In genomic region chr17:67165876-67166275, GRCm38 (mm10) we compare ENCODE assay signal across 29 mouse cellular contexts.
DNase-seq lines count a peak whose midpoint lies in the region; ATAC-seq lines count a peak whose summit lies in the region.
"Had no signal": no experiment of that assay in that cellular context is flagged by ENCODE, and none has a peak within 500 bp of the region (broad histone marks: within the 10 kb centered on the region; RNA-seq: fewer than 3 reads in every experiment).

No protein-coding gene starts in this region.

- 63% methylated on average over 2 of the region's 2 CpGs for WGBS in lung, embryonic 16.5 days

- H3K4me1 ChIP-seq in lung, embryonic 16.5 days (replicated peaks; ENCODE audit: control insufficient read depth, insufficient read depth, low read length), result peaks cover 3% of the 10 kb centered on the region; the same call in 1 of the 2 replicates
- H3K4me1 ChIP-seq: embryonic facial prominence, embryonic 12.5 days; forebrain, embryonic 15.5 days; hindbrain, embryonic 12.5 days; liver, embryonic 13.5 days; megakaryocyte, embryonic 14.5 days; midbrain, embryonic 13.5 days had no signal

- H3K27me3 ChIP-seq in lung, embryonic 16.5 days (ENCODE audit: control insufficient read depth, insufficient read depth, low read depth, low read length), result no peaks in the 10 kb centered on the region
- H3K27me3 ChIP-seq: embryonic facial prominence, embryonic 12.5 days; forebrain, embryonic 15.5 days; hindbrain, embryonic 12.5 days; liver, embryonic 13.5 days; megakaryocyte, embryonic 14.5 days; midbrain, embryonic 13.5 days; Patski had no signal

- H3K27ac ChIP-seq in lung, embryonic 16.5 days (ENCODE audit: low read length), result no peak overlapping the region
- H3K27ac ChIP-seq: embryonic facial prominence, embryonic 12.5 days; forebrain, embryonic 10.5 days; forebrain, embryonic 15.5 days; hindbrain, embryonic 12.5 days; hindbrain, postnatal 0 days; kidney, postnatal 0 days; liver, embryonic 13.5 days; midbrain, embryonic 13.5 days had no signal

- no peak overlapping the region for H3K4me3 ChIP-seq in lung, embryonic 16.5 days (ENCODE audit: low read length)
- H3K4me3 ChIP-seq: embryonic facial prominence, embryonic 12.5 days; forebrain, embryonic 10.5 days; forebrain, embryonic 15.5 days; hindbrain, embryonic 12.5 days; liver, embryonic 13.5 days; megakaryocyte, embryonic 14.5 days; midbrain, embryonic 13.5 days had no signal

- DNase-seq in adrenal gland, postnatal 10 days, result peak; percentile 36
- no peak for DNase-seq in adrenal gland, adult (ENCODE audit: inconsistent age in 2 of 2, low spot score in 1 of 2)
- peak; percentile 61 for DNase-seq in NIH3T3 (ENCODE audit: low read depth)
- peak; percentile 71 for DNase-seq in lung, postnatal 36 days
- no peak for DNase-seq in embryo, embryonic 9.5 days (ENCODE audit: extremely low spot score)
- DNase-seq: cerebellum, adult 8-10 months; cerebellum, postnatal 25 days; gastrocnemius, postnatal 10 days; kidney, adult 8-10 months; kidney, postnatal 4 days; left cerebral cortex, postnatal 4 days; liver, embryonic 13.5 days; lung, embryonic 14.5 days; right cerebral cortex, postnatal 14 days; thymus, postnatal 14 days had no signal

- no peaks in the 10 kb centered on the region; the same call in 1 of the 2 replicates for H3K36me3 ChIP-seq in lung, embryonic 16.5 days (ENCODE audit: control insufficient read depth, insufficient read depth, low read length)
- H3K36me3 ChIP-seq: embryonic facial prominence, embryonic 12.5 days; forebrain, embryonic 10.5 days; forebrain, embryonic 15.5 days; G1E; hindbrain, embryonic 12.5 days; liver, embryonic 13.5 days; midbrain, embryonic 13.5 days had no signal

- H3K9ac ChIP-seq in lung, embryonic 16.5 days (ENCODE audit: low read length), result no peak overlapping the region
- H3K9ac ChIP-seq: embryonic facial prominence, embryonic 12.5 days; forebrain, embryonic 15.5 days; hindbrain, embryonic 12.5 days; liver, embryonic 13.5 days; lung, embryonic 14.5 days; midbrain, embryonic 13.5 days had no signal

- peak; percentile 17; the same call in 1 of the 2 replicates for ATAC-seq in lung, embryonic 16.5 days (ENCODE audit: low read depth)
- ATAC-seq in CD4-positive, CD25-positive, alpha-beta regulatory T cell, adult 4 months, result no peak
- ATAC-seq in inflammation-experienced regulatory T-cells, adult 6 months, result no peak
- ATAC-seq: forebrain, embryonic 15.5 days; hindbrain, postnatal 0 days; intestine, embryonic 16.5 days; midbrain, embryonic 13.5 days; Patski had no signal

- no peaks in the 10 kb centered on the region for H3K9me3 ChIP-seq in lung, embryonic 16.5 days (ENCODE audit: control insufficient read depth, low read length)
- H3K9me3 ChIP-seq: embryonic facial prominence, embryonic 12.5 days; forebrain, embryonic 10.5 days; forebrain, embryonic 15.5 days; hindbrain, embryonic 12.5 days; midbrain, embryonic 13.5 days had no signal

- H3K4me2 ChIP-seq in lung, embryonic 16.5 days (ENCODE audit: low read depth, low read length), result no peak overlapping the region
- H3K4me2 ChIP-seq: embryonic facial prominence, embryonic 12.5 days; forebrain, embryonic 15.5 days; hindbrain, embryonic 12.5 days; liver, embryonic 13.5 days; lung, embryonic 14.5 days; midbrain, embryonic 13.5 days had no signal

Comparison
In these comparisons a context has a peak if more than half of its experiments do, and no peak if none do; other contexts are left out.
1. DNase-seq: peak in adrenal gland, postnatal 10 days (single experiment), NIH3T3 (single experiment) and lung, postnatal 36 days (single experiment); none in adrenal gland, adult (0 of 2) and embryo, embryonic 9.5 days (single experiment).